7 mouse cellular contexts compared by ENCODE assay signal in genomic region chr5:134455186-134455895, GRCm38 (mm10). TPM values are rescaled to one million over a fixed set of nuclear protein-coding genes. Genes with fewer than 3 reads are reported as not detected.
DNase-seq lines count a peak whose midpoint lies in the region; ATAC-seq and TF ChIP-seq lines count a peak whose summit lies in the region.

No protein-coding gene starts in this region.

- peak; percentile 15 for DNase-seq in T-cell, adult 2 months (ENCODE audit: low spot score)
- no peak for DNase-seq in urinary bladder, postnatal 14 days (ENCODE audit: low spot score)

- 0% methylated on average over 21 of the region's 21 CpGs for WGBS in hindbrain, embryonic 16.5 days
- 3% methylated on average over 21 of the region's 21 CpGs for WGBS in liver, embryonic 15.5 days (ENCODE audit: insufficient replicate concordance)
- WGBS in neural tube, embryonic 12.5 days, result 3% methylated on average over 21 of the region's 21 CpGs

- H3K4me1 ChIP-seq in E14TG2a.4 (replicated peaks; ENCODE audit: low read depth, low read length), result peaks cover 68% of the 10 kb centered on the region
- H3K4me1 ChIP-seq in embryonic fibroblast, embryonic 13.5 days (ENCODE audit: control insufficient read depth, insufficient read depth, low read length), result peaks cover 7% of the 10 kb centered on the region; the same call in 1 of the 2 replicates
- H3K4me1 ChIP-seq in hindbrain, embryonic 16.5 days (ENCODE audit: control insufficient read depth, insufficient read depth, low read depth, low read length), result peaks cover 23% of the 10 kb centered on the region
- H3K4me1 ChIP-seq in liver, embryonic 15.5 days (replicated peaks), result peaks cover 36% of the 10 kb centered on the region
- peaks cover 21% of the 10 kb centered on the region for H3K4me1 ChIP-seq in neural tube, embryonic 12.5 days

- no peak for TF ChIP-seq CTCF in E14TG2a.4 (conservative IDR thresholded peaks at IDR 0.05; ENCODE audit: low read length)
- TF ChIP-seq CTCF in embryonic fibroblast, embryonic 13.5 days (IDR thresholded peaks at IDR 0.05; ENCODE audit: borderline replicate concordance, insufficient read depth, low read length), result no peak

- peaks cover 25% of the 10 kb centered on the region for H3K36me3 ChIP-seq in E14TG2a.4 (ENCODE audit: insufficient read depth, low read length)
- no peaks in the 10 kb centered on the region for H3K36me3 ChIP-seq in hindbrain, embryonic 16.5 days (ENCODE audit: control insufficient read depth, insufficient read depth, low read length)
- 0 out of 2 replicates have a peak, but pooled peaks cover 5% of the 10 kb centered on the region for H3K36me3 ChIP-seq in liver, embryonic 15.5 days (replicated peaks)
- H3K36me3 ChIP-seq in neural tube, embryonic 12.5 days, result peaks cover 15% of the 10 kb centered on the region; the same call in 1 of the 2 replicates

- peak overlapping the region; percentile 96 for H3K9ac ChIP-seq in hindbrain, embryonic 16.5 days (ENCODE audit: low read depth, low read length)
- H3K9ac ChIP-seq in liver, embryonic 15.5 days, result peak overlapping the region; percentile 69
- peak overlapping the region; percentile 93 for H3K9ac ChIP-seq in neural tube, embryonic 12.5 days

- peak overlapping the region; percentile 96 for H3K4me2 ChIP-seq in hindbrain, embryonic 16.5 days (ENCODE audit: low read length)
- peak overlapping the region; percentile 89 for H3K4me2 ChIP-seq in liver, embryonic 15.5 days
- H3K4me2 ChIP-seq in neural tube, embryonic 12.5 days (replicated peaks), result peak overlapping the region; percentile 84

- H3K4me3 ChIP-seq in E14TG2a.4 (replicated peaks; ENCODE audit: low read length), result peak overlapping the region; percentile 84
- peak overlapping the region; percentile 89 for H3K4me3 ChIP-seq in embryonic fibroblast, embryonic 13.5 days (ENCODE audit: insufficient read depth, low read length)
- peak overlapping the region; percentile 79 for H3K4me3 ChIP-seq in hindbrain, embryonic 16.5 days (ENCODE audit: low read length)
- peak overlapping the region; percentile 70 for H3K4me3 ChIP-seq in liver, embryonic 15.5 days (replicated peaks)
- peak overlapping the region; percentile 74 for H3K4me3 ChIP-seq in neural tube, embryonic 12.5 days

- ATAC-seq in hindbrain, embryonic 16.5 days, result peak; percentile 38
- ATAC-seq in liver, embryonic 15.5 days (ENCODE audit: insufficient read depth), result no peak
- peak; percentile 61 for ATAC-seq in neural tube, embryonic 12.5 days (ENCODE audit: low FRiP score, low read depth)

- 0 out of 2 replicates have a peak, but pooled peaks cover 5% of the 10 kb centered on the region for H3K9me3 ChIP-seq in E14TG2a.4 (ENCODE audit: low read length)
- no peaks in the 10 kb centered on the region for H3K9me3 ChIP-seq in hindbrain, embryonic 16.5 days (ENCODE audit: control insufficient read depth, low read length)
- H3K9me3 ChIP-seq in liver, embryonic 15.5 days (replicated peaks), result no peaks in the 10 kb centered on the region
- no peaks in the 10 kb centered on the region for H3K9me3 ChIP-seq in neural tube, embryonic 12.5 days

- peak overlapping the region; percentile 16 for H3K27ac ChIP-seq in embryonic fibroblast, embryonic 13.5 days (ENCODE audit: insufficient read depth, low read length)
- peak overlapping the region; percentile 93 for H3K27ac ChIP-seq in hindbrain, embryonic 16.5 days (ENCODE audit: low read depth, low read length)
- H3K27ac ChIP-seq in liver, embryonic 15.5 days (replicated peaks), result no peak overlapping the region
- peak overlapping the region; percentile 75; the same call in 1 of the 2 replicates for H3K27ac ChIP-seq in neural tube, embryonic 12.5 days

- H3K27me3 ChIP-seq in E14TG2a.4 (ENCODE audit: insufficient read depth, low read length), result 0 out of 2 replicates have a peak, but pooled peaks cover 2% of the 10 kb centered on the region
- no peaks in the 10 kb centered on the region for H3K27me3 ChIP-seq in hindbrain, embryonic 16.5 days (replicated peaks; ENCODE audit: control insufficient read depth, insufficient read depth, low read length)
- no peaks in the 10 kb centered on the region for H3K27me3 ChIP-seq in liver, embryonic 15.5 days
- no peaks in the 10 kb centered on the region for H3K27me3 ChIP-seq in neural tube, embryonic 12.5 days (replicated peaks)

- peak; percentile 12; the same call in 1 of the 2 replicates for TF ChIP-seq POLR2A in embryonic fibroblast, embryonic 13.5 days (IDR thresholded peaks at IDR 0.05; ENCODE audit: low read depth, low read length)

RNA-seq across cellular contexts. Expression of gene Gtf2ird1, which starts 1.2 kb away (rescaled TPM):
- 52.0 and 58.2 TPM in 2 replicates for polyA plus RNA-seq in embryonic fibroblast, embryonic 13.5 days (2011; ENCODE audit: insufficient read length, low read depth, missing spikeins)
- polyA plus RNA-seq in hindbrain, embryonic 16.5 days (2015; fragmentation: Nextera tagmentation; extraction: Ambion mirVana), result 49.3 and 67.3 TPM in 2 replicates
- 10.2 and 14.2 TPM in 2 replicates for polyA plus RNA-seq in liver, embryonic 15.5 days (2015; fragmentation: Nextera tagmentation; extraction: Ambion mirVana)
- 79.8 and 84.6 TPM in 2 replicates for polyA plus RNA-seq in neural tube, embryonic 12.5 days (2016; fragmentation: Nextera tagmentation; extraction: Ambion mirVana)
